10 mouse cellular contexts compared by ENCODE assay signal in genomic region chr9:64078386-64078792, GRCm38 (mm10). TPM values are rescaled to one million over a fixed set of nuclear protein-coding genes. Genes with fewer than 3 reads are reported as not detected.
DNase-seq lines count a peak whose midpoint lies in the region; ATAC-seq lines count a peak whose summit lies in the region.
"Had no signal": no experiment of that assay in that cellular context is flagged by ENCODE, and none has a peak within 500 bp of the region (broad histone marks: within the 10 kb centered on the region; RNA-seq: fewer than 3 reads in every experiment).

No protein-coding gene starts in this region.

- DNase-seq in heart, postnatal 10 days, result no peak
- no peak for DNase-seq in embryonic facial prominence, embryonic 11.5 days (ENCODE audit: low spot score)
- DNase-seq in limb, embryonic 11.5 days (ENCODE audit: low spot score), result no peak
- DNase-seq in lung, postnatal 14 days, result peak; percentile 39
- no peak for DNase-seq in cerebellum, postnatal 25 days
- DNase-seq in hindbrain, embryonic 14.5 days (ENCODE audit: low spot score), result no peak
- no peak for DNase-seq in right cerebral cortex, adult 2 months (ENCODE audit: low spot score in 2 of 2)
- DNase-seq: right cerebral cortex, adult 18-20 months had no signal

- H3K27me3 ChIP-seq in heart, embryonic 13.5 days (replicated peaks), result no peaks in the 10 kb centered on the region
- no peaks in the 10 kb centered on the region for H3K27me3 ChIP-seq in embryonic facial prominence, embryonic 11.5 days (ENCODE audit: control insufficient read depth, insufficient read depth, low read length)
- no peaks in the 10 kb centered on the region for H3K27me3 ChIP-seq in limb, embryonic 11.5 days (ENCODE audit: control insufficient read depth, insufficient read depth, low read length)
- peaks cover 3% of the 10 kb centered on the region for H3K27me3 ChIP-seq in hindbrain, embryonic 14.5 days (ENCODE audit: control insufficient read depth, insufficient read depth, low read length)
- H3K27me3 ChIP-seq: CH12.LX had no signal

- no peak overlapping the region for H3K4me3 ChIP-seq in heart, embryonic 13.5 days
- no peak overlapping the region for H3K4me3 ChIP-seq in embryonic facial prominence, embryonic 11.5 days (ENCODE audit: low read depth, low read length)
- H3K4me3 ChIP-seq in limb, embryonic 11.5 days (ENCODE audit: low read depth, low read length), result no peak overlapping the region
- no peak overlapping the region for H3K4me3 ChIP-seq in hindbrain, embryonic 14.5 days (replicated peaks; ENCODE audit: low read length)

- peak overlapping the region; percentile 73 for H3K9ac ChIP-seq in heart, embryonic 13.5 days
- H3K9ac ChIP-seq in embryonic facial prominence, embryonic 11.5 days (replicated peaks; ENCODE audit: low read length), result peak overlapping the region; percentile 34; the same call in 1 of the 2 replicates
- H3K9ac ChIP-seq in limb, embryonic 11.5 days (ENCODE audit: low read length), result no peak overlapping the region
- H3K9ac ChIP-seq in hindbrain, embryonic 14.5 days, result no peak overlapping the region

- 5% methylated on average over 7 of the region's 7 CpGs for WGBS in heart, embryonic 13.5 days
- 22% methylated on average over 7 of the region's 7 CpGs for WGBS in embryonic facial prominence, embryonic 11.5 days
- 18% methylated on average over 7 of the region's 7 CpGs for WGBS in limb, embryonic 11.5 days
- 54% methylated on average over 7 of the region's 7 CpGs for WGBS in hindbrain, embryonic 14.5 days

- H3K4me2 ChIP-seq in heart, embryonic 13.5 days, result peak overlapping the region; percentile 24; the same call in 1 of the 2 replicates
- H3K4me2 ChIP-seq in embryonic facial prominence, embryonic 11.5 days (ENCODE audit: low read depth, low read length), result no peak overlapping the region
- H3K4me2 ChIP-seq in limb, embryonic 11.5 days (ENCODE audit: low read depth, severe bottlenecking), result no peak overlapping the region
- H3K4me2 ChIP-seq in hindbrain, embryonic 14.5 days (replicated peaks), result no peak overlapping the region

- intact Hi-C loops in heart, postnatal 10 days (cut with DNase I), result no loop called here

- no peaks in the 10 kb centered on the region for H3K9me3 ChIP-seq in heart, embryonic 13.5 days
- no peaks in the 10 kb centered on the region for H3K9me3 ChIP-seq in embryonic facial prominence, embryonic 11.5 days (replicated peaks; ENCODE audit: control insufficient read depth, low read length)
- H3K9me3 ChIP-seq in limb, embryonic 11.5 days (ENCODE audit: control insufficient read depth, low read length), result no peaks in the 10 kb centered on the region
- H3K9me3 ChIP-seq in hindbrain, embryonic 14.5 days (ENCODE audit: control insufficient read depth, low read length), result no peaks in the 10 kb centered on the region

- peak; percentile 55; the same call in 1 of the 2 replicates for ATAC-seq in heart, embryonic 13.5 days (ENCODE audit: extremely low read depth, insufficient number of reproducible peaks, low FRiP score, low TSS enrichment)
- ATAC-seq in embryonic facial prominence, embryonic 11.5 days (replicated peaks; ENCODE audit: insufficient number of reproducible peaks, low FRiP score, low TSS enrichment, low read depth), result peak; percentile 35; the same call in 1 of the 2 replicates
- ATAC-seq in limb, embryonic 11.5 days (ENCODE audit: insufficient number of reproducible peaks, low FRiP score, low TSS enrichment, low read depth), result peak; percentile 9; the same call in 1 of the 2 replicates
- ATAC-seq in hindbrain, embryonic 14.5 days (ENCODE audit: low FRiP score), result no peak

- H3K36me3 ChIP-seq in heart, embryonic 13.5 days, result no peaks in the 10 kb centered on the region
- no peaks in the 10 kb centered on the region for H3K36me3 ChIP-seq in embryonic facial prominence, embryonic 11.5 days (replicated peaks; ENCODE audit: control insufficient read depth, insufficient read depth, low read depth, low read length)
- no peaks in the 10 kb centered on the region for H3K36me3 ChIP-seq in limb, embryonic 11.5 days (ENCODE audit: control insufficient read depth, insufficient read depth, low read length)
- H3K36me3 ChIP-seq in hindbrain, embryonic 14.5 days (replicated peaks; ENCODE audit: control insufficient read depth, insufficient read depth), result no peaks in the 10 kb centered on the region

- peak overlapping the region; percentile 83 for H3K27ac ChIP-seq in heart, embryonic 13.5 days (replicated peaks)
- no peak overlapping the region for H3K27ac ChIP-seq in embryonic facial prominence, embryonic 11.5 days (replicated peaks; ENCODE audit: low read depth, low read length)
- H3K27ac ChIP-seq in limb, embryonic 11.5 days (replicated peaks; ENCODE audit: low read depth, low read length), result no peak overlapping the region
- no peak overlapping the region for H3K27ac ChIP-seq in hindbrain, embryonic 14.5 days

- peaks cover 60% of the 10 kb centered on the region for H3K4me1 ChIP-seq in heart, embryonic 13.5 days
- H3K4me1 ChIP-seq in embryonic facial prominence, embryonic 11.5 days (ENCODE audit: control insufficient read depth, insufficient read depth, low read length), result peaks cover 5% of the 10 kb centered on the region
- peaks cover 22% of the 10 kb centered on the region for H3K4me1 ChIP-seq in limb, embryonic 11.5 days (ENCODE audit: control insufficient read depth, insufficient read depth, low read length)
- no peaks in the 10 kb centered on the region for H3K4me1 ChIP-seq in hindbrain, embryonic 14.5 days (replicated peaks; ENCODE audit: control insufficient read depth, insufficient read depth, low read length)

RNA-seq across cellular contexts. Expression of gene Lctl, which starts 38.6 kb away (rescaled TPM):
- polyA plus RNA-seq in heart, embryonic 13.5 days (2015; fragmentation: Nextera tagmentation; extraction: Ambion mirVana), result not detected in 2 replicates
- under 1 TPM in 1 of 2 experiments, not detected in 1; 0.26 TPM for total RNA-seq in heart, postnatal 10 days (2021)
- not detected in 2 replicates for polyA plus RNA-seq in embryonic facial prominence, embryonic 11.5 days (2014; fragmentation: Nextera tagmentation; extraction: Ambion mirVana)
- polyA plus RNA-seq in limb, embryonic 11.5 days (2014; fragmentation: Nextera tagmentation; extraction: Ambion mirVana), result not detected in 2 replicates
- polyA plus RNA-seq in hindbrain, embryonic 14.5 days (2014; fragmentation: Nextera tagmentation; extraction: Ambion mirVana), result not detected in 2 replicates

RNA-seq across cellular contexts. Expression of gene Smad6, which starts 56.5 kb away (rescaled TPM):
- 18.5 and 19.3 TPM in 2 replicates for polyA plus RNA-seq in heart, embryonic 13.5 days (2015; fragmentation: Nextera tagmentation; extraction: Ambion mirVana)
- 10 to 100 TPM; 16.1 to 19.4 TPM for total RNA-seq in heart, postnatal 10 days (2021)
- polyA plus RNA-seq in embryonic facial prominence, embryonic 11.5 days (2014; fragmentation: Nextera tagmentation; extraction: Ambion mirVana), result 9.3 and 9.8 TPM in 2 replicates
- 10.1 and 12.3 TPM in 2 replicates for polyA plus RNA-seq in limb, embryonic 11.5 days (2014; fragmentation: Nextera tagmentation; extraction: Ambion mirVana)
- 2.3 and 2.7 TPM in 2 replicates for polyA plus RNA-seq in hindbrain, embryonic 14.5 days (2014; fragmentation: Nextera tagmentation; extraction: Ambion mirVana)
- total RNA-seq: CH12.LX had no signal

Comparison
In these comparisons a context has a peak if more than half of its experiments do, and no peak if none do; other contexts are left out.
1. H3K9ac ChIP-seq: peak in heart, embryonic 13.5 days (single experiment) and embryonic facial prominence, embryonic 11.5 days (single experiment); none in limb, embryonic 11.5 days (single experiment) and hindbrain, embryonic 14.5 days (single experiment).